Mouse (Mus musculus) megakaryocyte, embryonic 14.5 days (primary cell): Measurements from ENCODE around the gene Gstm3.

Experiments
- FLI1 ChIP-seq: IDR thresholded peaks from 2 replicates; pipeline ENCODE4 v1.6.1; 2012; ENCODE audit warnings: low read length, inconsistent platforms, mixed read lengths
- GATA1 ChIP-seq: IDR thresholded peaks from 3 replicates; pipeline ENCODE4 v1.6.1; 2012; ENCODE audit warnings: mixed read lengths, low read length, inconsistent platforms, borderline replicate concordance

GRCm38 (mm10) chr3:107927841-107928240 is 41.2 kb downstream of the Gstm3 start:
- TF ChIP-seq GATA1 (no peak), FLI1 (no peak)
